Mouse (Mus musculus): ENCODE data around the gene Ost4. TPM values are rescaled to one million over a fixed set of nuclear protein-coding genes. Genes with fewer than 3 reads are reported as not detected.

Gene Ost4
- polyA plus RNA-seq, 1 experiment = 174 TPM

DNA sequence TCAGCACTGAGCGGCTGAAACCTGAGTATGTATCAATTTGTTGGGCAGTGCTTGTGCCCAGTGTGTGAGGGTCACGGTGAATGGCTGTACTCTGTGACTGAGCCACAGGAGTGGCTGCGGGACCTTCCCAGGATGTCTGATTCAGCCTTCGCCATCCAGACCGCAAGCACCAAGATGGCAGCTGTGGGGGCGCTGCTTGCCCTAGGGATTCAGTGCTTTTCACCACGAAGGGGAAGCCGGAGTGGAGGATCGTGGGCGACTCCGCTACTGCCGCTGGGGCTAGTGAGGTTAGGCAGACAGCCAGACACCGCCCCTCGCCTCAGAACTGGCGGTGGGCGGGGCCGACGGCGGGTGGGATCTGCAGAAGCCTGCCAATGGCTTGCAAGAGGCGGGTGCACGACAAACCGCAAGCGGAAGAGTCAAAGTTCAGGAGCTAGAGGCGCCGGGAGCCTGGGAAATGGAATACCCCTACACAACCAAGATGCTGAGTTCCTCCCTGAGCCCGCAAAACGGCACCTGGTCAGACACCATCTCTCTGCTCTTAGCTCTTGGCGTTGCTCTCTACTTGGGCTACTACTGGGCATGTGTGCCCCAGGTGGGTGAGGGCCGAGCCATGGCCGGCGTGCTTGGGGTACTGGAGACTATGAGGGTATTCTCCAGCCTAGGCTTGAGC lies 42.2 kb upstream of the Ost4 start:
- peak; percentile 86 for DNase-seq
- H3K4me1 ChIP-seq (ENCODE audit: control insufficient read depth, insufficient read depth, low read length) = peaks cover 22% of the 10 kb centered on the region
- peak overlapping the region; percentile 60 for H3K27ac ChIP-seq (ENCODE audit: insufficient read depth, low read length)
- peak overlapping the region; percentile 97 for H3K4me3 ChIP-seq (replicated peaks; ENCODE audit: insufficient read depth, low read depth, low read length)
- WGBS = under 1% methylated on average over 31 of the region's 31 CpGs
- peak; percentile 57; the same call in 1 of the 2 replicates for TF ChIP-seq POLR2A (IDR thresholded peaks at IDR 0.05; ENCODE audit: borderline replicate concordance, insufficient read depth, low read length)
- no peak for TF ChIP-seq CTCF (IDR thresholded peaks at IDR 0.05; ENCODE audit: borderline replicate concordance, insufficient read depth, low read depth, low read length)
- no peaks in the 10 kb centered on the region for H3K27me3 ChIP-seq (ENCODE audit: control insufficient read depth, insufficient read depth, low read length)

DNA sequence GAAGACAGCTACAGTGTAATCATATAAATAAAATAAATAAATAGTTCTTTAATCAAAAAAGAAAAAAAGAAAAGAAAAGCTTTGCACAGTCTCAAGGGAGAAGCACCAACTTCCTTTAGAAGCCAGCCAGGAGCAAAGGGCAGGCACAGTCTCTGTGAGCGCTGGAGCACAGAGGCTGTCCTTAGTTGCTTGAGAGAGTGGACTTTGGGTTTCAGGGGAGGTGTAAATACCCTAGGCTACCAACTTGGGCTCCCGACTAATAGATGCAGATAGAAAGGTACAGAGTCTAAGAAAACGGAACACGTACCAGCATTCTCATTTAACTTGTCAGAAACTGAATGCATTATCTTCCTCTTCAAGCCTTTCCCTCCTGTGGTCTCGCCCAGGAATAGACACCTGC lies 41.0 kb upstream of the Ost4 start:
- WGBS = 89% methylated on average over 5 of the region's 5 CpGs

DNA sequence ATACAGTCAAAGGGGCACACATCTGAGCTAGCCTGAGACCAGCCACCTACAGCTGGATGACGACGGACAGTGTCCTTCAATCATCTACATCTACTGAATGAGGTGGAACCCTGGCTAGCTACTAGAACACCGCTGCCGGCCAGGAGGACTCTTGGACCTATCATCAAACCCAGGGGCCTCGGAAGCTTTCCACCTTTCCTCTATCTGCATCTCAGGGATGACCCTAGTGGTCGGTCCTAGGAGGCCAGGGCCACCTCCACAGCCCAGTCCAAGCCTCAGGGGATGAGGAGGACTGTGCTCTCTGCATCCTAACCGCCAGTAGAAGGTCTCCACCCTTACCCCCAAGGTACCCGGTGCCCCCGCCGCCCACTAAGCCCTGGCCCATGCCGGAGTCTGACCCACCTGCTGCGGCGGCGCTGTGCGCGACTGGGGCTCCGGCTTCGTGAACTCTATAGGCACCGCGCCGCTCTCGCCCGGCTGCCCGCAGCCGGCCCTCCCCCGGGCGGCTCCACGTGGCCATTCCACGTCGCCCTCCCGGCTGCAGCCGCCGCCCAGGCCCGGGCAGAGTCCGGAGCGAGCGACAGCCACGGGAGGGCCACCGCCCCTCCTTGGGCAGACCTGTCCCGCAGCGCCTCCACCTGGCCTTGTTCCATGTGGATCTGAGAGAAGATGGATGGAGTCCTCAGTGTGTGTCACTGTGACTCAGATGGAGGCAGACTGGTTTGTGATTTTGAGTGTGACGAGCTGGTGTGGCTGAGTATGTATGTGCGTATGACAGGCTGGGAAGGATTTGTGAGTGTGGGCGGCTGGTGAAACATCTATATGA lies 37.6 kb upstream of the Ost4 start, which contains the start of gene Cgref1:
Gene Cgref1 (minus strand): TSS at position 636 of the 826 bp plus-strand sequence.
- peak within 1 kb of the TSS; percentile 55 for H3K4me3 ChIP-seq (replicated peaks; ENCODE audit: insufficient read depth, low read depth, low read length)
- H3K27ac ChIP-seq (ENCODE audit: insufficient read depth, low read length) = no peak within 1 kb of the TSS
- TF ChIP-seq POLR2A (IDR thresholded peaks at IDR 0.05; ENCODE audit: borderline replicate concordance, insufficient read depth, low read length) (no peak), CTCF (IDR thresholded peaks at IDR 0.05; ENCODE audit: borderline replicate concordance, insufficient read depth, low read depth, low read length) (peak; percentile 9; the same call in 1 of the 2 replicates)
- H3K4me1 ChIP-seq (ENCODE audit: control insufficient read depth, insufficient read depth, low read length) = peaks cover 3% of the 10 kb centered on the region; the same call in 1 of the 2 replicates
- DNase-seq = peak; percentile 79 to 82
- WGBS = 6% methylated on average over 44 of the region's 44 CpGs
- H3K27me3 ChIP-seq (ENCODE audit: control insufficient read depth, insufficient read depth, low read length) = no peaks in the 10 kb centered on the region

More for the DNA sequence above, 41.0 kb upstream of the Ost4 start:
- H3K4me3 ChIP-seq (replicated peaks; ENCODE audit: insufficient read depth, low read depth, low read length) = no peak overlapping the region
- no peak for DNase-seq
- TF ChIP-seq POLR2A (IDR thresholded peaks at IDR 0.05; ENCODE audit: borderline replicate concordance, insufficient read depth, low read length) (no peak), CTCF (IDR thresholded peaks at IDR 0.05; ENCODE audit: borderline replicate concordance, insufficient read depth, low read depth, low read length) (no peak)
- H3K27me3 ChIP-seq (ENCODE audit: control insufficient read depth, insufficient read depth, low read length) = no peaks in the 10 kb centered on the region
- no peak overlapping the region for H3K27ac ChIP-seq (ENCODE audit: insufficient read depth, low read length)
- peaks cover 11% of the 10 kb centered on the region for H3K4me1 ChIP-seq (ENCODE audit: control insufficient read depth, insufficient read depth, low read length)

DNA sequence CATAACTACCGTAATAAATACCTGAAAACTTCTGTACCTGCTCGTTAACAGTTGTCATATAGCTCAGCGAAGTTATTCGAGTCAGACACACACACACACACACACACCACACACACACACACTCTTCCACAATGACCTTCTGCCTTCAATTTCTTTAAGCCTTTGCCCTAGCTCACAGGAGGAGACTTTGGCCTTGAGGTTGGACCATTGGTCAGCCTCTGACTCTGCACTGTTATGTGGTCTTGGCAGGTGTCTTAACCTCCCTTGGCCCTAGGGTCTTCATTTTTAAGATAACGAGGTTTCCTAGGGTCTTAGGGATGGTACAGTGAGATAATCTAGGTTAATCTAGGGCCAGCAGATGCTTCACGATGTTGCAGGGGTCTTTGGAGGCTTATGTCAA lies 36.8 kb upstream of the Ost4 start:
- DNase-seq = no peak
- H3K27ac ChIP-seq (ENCODE audit: insufficient read depth, low read length) = no peak overlapping the region
- H3K27me3 ChIP-seq (ENCODE audit: control insufficient read depth, insufficient read depth, low read length) = no peaks in the 10 kb centered on the region
- no peak overlapping the region for H3K4me3 ChIP-seq (replicated peaks; ENCODE audit: insufficient read depth, low read depth, low read length)
- TF ChIP-seq CTCF (IDR thresholded peaks at IDR 0.05; ENCODE audit: borderline replicate concordance, insufficient read depth, low read depth, low read length) (no peak), POLR2A (IDR thresholded peaks at IDR 0.05; ENCODE audit: borderline replicate concordance, insufficient read depth, low read length) (no peak)
- 95% methylated on average over 6 of the region's 6 CpGs for WGBS
- peaks cover 3% of the 10 kb centered on the region; the same call in 1 of the 2 replicates for H3K4me1 ChIP-seq (ENCODE audit: control insufficient read depth, insufficient read depth, low read length)

DNA sequence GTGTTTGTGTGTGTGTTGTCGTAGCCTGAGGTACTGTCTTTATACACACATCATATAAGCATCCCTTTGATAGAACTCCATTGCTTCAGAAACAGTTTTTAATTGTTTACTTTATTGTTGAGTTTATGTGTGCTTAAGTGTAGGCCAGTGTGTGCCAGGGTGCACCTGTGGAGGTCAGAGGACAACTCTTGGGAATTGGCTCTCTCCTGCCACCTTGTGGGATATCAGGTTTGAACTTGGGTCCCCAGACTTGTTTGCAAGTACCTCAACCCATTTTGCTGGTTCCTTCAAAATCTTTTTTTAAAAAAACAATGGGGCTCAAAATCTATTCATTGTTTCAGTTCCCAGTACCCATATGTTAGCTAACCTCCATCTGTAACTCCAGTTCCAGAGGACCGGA lies 35.4 kb upstream of the Ost4 start:
- Histone ChIP-seq H3K27me3 (ENCODE audit: control insufficient read depth, insufficient read depth, low read length) (no peaks in the 10 kb centered on the region), H3K4me1 (ENCODE audit: control insufficient read depth, insufficient read depth, low read length) (peaks cover 3% of the 10 kb centered on the region; the same call in 1 of the 2 replicates), H3K27ac (ENCODE audit: insufficient read depth, low read length) (no peak overlapping the region), H3K4me3 (replicated peaks; ENCODE audit: insufficient read depth, low read depth, low read length) (no peak overlapping the region)
- DNase-seq = peak; percentile 4 to 9
- TF ChIP-seq CTCF (IDR thresholded peaks at IDR 0.05; ENCODE audit: borderline replicate concordance, insufficient read depth, low read depth, low read length) = peak; percentile 33; the same call in 1 of the 2 replicates
- no peak for TF ChIP-seq POLR2A (IDR thresholded peaks at IDR 0.05; ENCODE audit: borderline replicate concordance, insufficient read depth, low read length)
- WGBS = 98% methylated on average over 2 of the region's 2 CpGs

DNA sequence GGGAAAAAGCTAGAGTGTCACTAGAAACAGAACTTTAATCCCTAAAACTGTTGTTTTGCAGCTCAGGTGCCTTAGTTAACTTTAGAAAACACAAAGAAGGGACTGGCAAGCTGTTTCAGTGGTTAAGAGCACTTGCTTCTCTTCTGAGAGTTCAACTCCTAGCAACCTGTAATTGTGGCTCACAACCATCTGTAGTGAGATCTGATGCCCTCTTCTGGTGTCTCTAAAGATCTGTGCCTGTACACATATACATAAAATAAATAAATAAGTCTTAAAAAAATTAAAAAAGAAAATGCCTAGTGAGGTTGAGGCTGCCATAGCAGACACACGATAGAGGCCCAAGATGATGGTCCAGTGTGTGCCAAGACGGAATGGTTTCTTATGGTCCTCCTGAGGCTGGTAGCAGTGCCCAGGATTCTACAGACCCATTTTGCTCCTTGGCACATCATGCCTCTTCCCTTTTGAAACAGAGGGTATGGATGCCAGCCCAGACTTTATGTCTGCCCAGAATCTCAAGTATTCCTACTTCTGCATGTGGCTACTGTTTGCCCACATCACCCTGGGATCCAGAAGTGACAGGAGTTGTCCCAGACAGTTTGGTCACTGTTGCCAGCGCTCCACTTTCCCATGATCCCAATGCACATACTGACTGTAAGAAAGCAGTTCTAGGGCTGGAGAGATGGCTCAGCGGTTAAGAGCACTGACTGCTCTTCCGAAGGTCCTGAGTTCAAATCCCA lies 27.3 kb upstream of the Ost4 start:
- TF ChIP-seq POLR2A (IDR thresholded peaks at IDR 0.05; ENCODE audit: borderline replicate concordance, insufficient read depth, low read length) = no peak
- no peak for TF ChIP-seq CTCF (IDR thresholded peaks at IDR 0.05; ENCODE audit: borderline replicate concordance, insufficient read depth, low read depth, low read length)
- whole genome bisulfite sequencing = 82% methylated on average over 5 of the region's 5 CpGs
- H3K27me3 ChIP-seq (ENCODE audit: control insufficient read depth, insufficient read depth, low read length) = no peaks in the 10 kb centered on the region
- peak in 1 of 2 experiments; percentile 5 for DNase-seq
- 0 out of 2 replicates have a peak, but pooled peaks cover 3% of the 10 kb centered on the region for H3K4me1 ChIP-seq (ENCODE audit: control insufficient read depth, insufficient read depth, low read length)
- no peak overlapping the region for H3K4me3 ChIP-seq (replicated peaks; ENCODE audit: insufficient read depth, low read depth, low read length)
- H3K27ac ChIP-seq (ENCODE audit: insufficient read depth, low read length) = no peak overlapping the region

DNA sequence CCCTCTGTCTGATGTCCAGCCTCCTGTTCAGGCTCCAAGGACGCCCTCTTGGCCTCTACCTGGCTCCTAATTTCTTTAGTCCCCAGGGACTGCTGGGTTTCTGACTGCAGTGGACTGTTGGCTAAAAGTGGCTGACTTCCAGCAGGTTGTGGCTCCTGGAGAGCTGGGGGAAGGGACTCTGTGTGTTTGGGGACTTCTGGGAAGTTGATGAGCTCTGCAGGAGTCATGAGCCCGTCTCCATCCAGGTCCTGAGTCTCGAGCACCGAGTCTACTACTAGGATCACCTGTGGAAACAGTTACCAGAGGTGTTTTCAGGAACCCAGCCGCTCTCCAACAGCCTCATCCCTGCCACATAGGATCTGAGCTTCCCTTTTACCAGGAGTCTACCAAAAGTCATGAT lies 26.1 kb upstream of the Ost4 start:
- 69% methylated on average over 5 of the region's 5 CpGs for WGBS
- TF ChIP-seq CTCF (IDR thresholded peaks at IDR 0.05; ENCODE audit: borderline replicate concordance, insufficient read depth, low read depth, low read length) = no peak
- no peak for TF ChIP-seq POLR2A (IDR thresholded peaks at IDR 0.05; ENCODE audit: borderline replicate concordance, insufficient read depth, low read length)
- peak in 1 of 2 experiments; percentile 5 for DNase-seq
- H3K4me3 ChIP-seq (replicated peaks; ENCODE audit: insufficient read depth, low read depth, low read length) = no peak overlapping the region
- no peaks in the 10 kb centered on the region for H3K27me3 ChIP-seq (ENCODE audit: control insufficient read depth, insufficient read depth, low read length)
- 0 out of 2 replicates have a peak, but pooled peaks cover 3% of the 10 kb centered on the region for H3K4me1 ChIP-seq (ENCODE audit: control insufficient read depth, insufficient read depth, low read length)
- no peak overlapping the region for H3K27ac ChIP-seq (ENCODE audit: insufficient read depth, low read length)
